Mouse (Mus musculus) stomach, postnatal 0 days (tissue): ENCODE results near the gene Pparg. TPM values are rescaled to one million over a fixed set of nuclear protein-coding genes. Genes with fewer than 3 reads are reported as not detected.
A peak's percentile ranks its signal among the peaks of the same experiment; 100 is the strongest.

Experiments used
- ATAC-seq: fragments of 200-750 bp; cut with Nextera tagmentation; 2 replicates; pipeline ENCODE4 v1.8.0; 2017; ENCODE audit not compliant: low FRiP score, low TSS enrichment
- DNase-seq: peaks from one replicate; pipeline ENCODE4 v3.0.0-alpha.2; 2016; ENCODE audit warnings: low spot score
- H3K27ac ChIP-seq: fragments of 300-500 bp; sonication (generic); replicated peaks from 2 replicates; pipeline ENCODE4 v1.5.1; 2014; ENCODE audit warnings: mild to moderate bottlenecking, control low read depth
- H3K27me3 ChIP-seq: fragments of 300-500 bp; sonication (generic); 2 replicates; pipeline ENCODE4 v1.6.1; 2014; ENCODE audit warnings: low read length; ENCODE audit not compliant: control insufficient read depth, insufficient read depth
- H3K36me3 ChIP-seq: fragments of 300-500 bp; sonication (generic); 2 replicates; pipeline ENCODE4 v1.6.1; 2014; ENCODE audit warnings: low read length, mixed read lengths; ENCODE audit not compliant: control insufficient read depth, insufficient read depth
- H3K4me1 ChIP-seq: fragments of 300-500 bp; sonication (generic); replicated peaks from 2 replicates; pipeline ENCODE4 v1.6.1; 2014; ENCODE audit warnings: antibody characterized with exemption; ENCODE audit not compliant: control insufficient read depth, insufficient read depth
- H3K4me2 ChIP-seq: fragments of 300-500 bp; sonication (generic); replicated peaks from 2 replicates; pipeline ENCODE4 v1.6.1; 2014; ENCODE audit warnings: low read depth, mild to moderate bottlenecking, control low read depth, moderate library complexity
- H3K4me3 ChIP-seq: fragments of 300-500 bp; sonication (generic); 2 replicates; pipeline ENCODE4 v1.5.1; 2014; ENCODE audit warnings: low read depth, low read length, control low read depth
- H3K9ac ChIP-seq: fragments of 300-500 bp; sonication (generic); 2 replicates; pipeline ENCODE4 v1.6.1; 2014; ENCODE audit warnings: mild to moderate bottlenecking, low read length, control low read depth, mixed read lengths
- H3K9me3 ChIP-seq: fragments of 300-500 bp; sonication (generic); 2 replicates; pipeline ENCODE4 v1.6.1; 2016; ENCODE audit warnings: low read length; ENCODE audit not compliant: control insufficient read depth
- CTCF ChIP-seq: IDR thresholded peaks from 2 replicates; pipeline ENCODE4 v1.5.1; 2016; ENCODE audit warnings: antibody characterized with exemption, low read depth, mild to moderate bottlenecking, moderate library complexity
- EP300 ChIP-seq: optimal IDR thresholded peaks from 2 replicates; pipeline ENCODE3; 2016; ENCODE audit warnings: antibody characterized with exemption
- WGBS: fragments of 180-500 bp; shearing (Covaris S2); extraction: QIAGEN DNeasy Blood & Tissue Kit; methylation state at CpG from one replicate; pipeline ENCODE4 v1.1.7; 2014; 5-methylcytosine and 5-hydroxymethylcytosine counted together
- polyA plus RNA-seq: library from polyadenylated mRNA; unstranded; fragments of >200 nt; fragmentation: Nextera tagmentation; extraction: Ambion mirVana; gene quantifications from 2 replicates; pipeline ENCODE4 v1.2.1, GENCODE M21; 2015

Pparg gene
- polyA plus RNA-seq, 1 experiment from 2014 or later, result 44.4 TPM

- DNase-seq, result no peak
- no peaks in the 10 kb centered on the region for H3K27me3 ChIP-seq
- no peak overlapping the region for H3K4me3 ChIP-seq
- H3K4me2 ChIP-seq, result no peak overlapping the region
- H3K36me3 ChIP-seq, result no peaks in the 10 kb centered on the region; the same call in 1 of the 2 replicates
- ATAC-seq, result no peak; the same call in 1 of the 2 replicates
- TF ChIP-seq CTCF (no peak), EP300 (no peak)
- 32% methylated on average over 2 of the region's 2 CpGs for WGBS
- H3K4me1 ChIP-seq, result no peaks in the 10 kb centered on the region
- H3K27ac ChIP-seq, result peak overlapping the region; percentile 49; the same call in 1 of the 2 replicates
- no peak overlapping the region for H3K9ac ChIP-seq
- H3K9me3 ChIP-seq, result no peaks in the 10 kb centered on the region
Observed at GRCm38 (mm10) chr6:115463338-115463737, 102.6 kb downstream of the Pparg start.

DNA sequence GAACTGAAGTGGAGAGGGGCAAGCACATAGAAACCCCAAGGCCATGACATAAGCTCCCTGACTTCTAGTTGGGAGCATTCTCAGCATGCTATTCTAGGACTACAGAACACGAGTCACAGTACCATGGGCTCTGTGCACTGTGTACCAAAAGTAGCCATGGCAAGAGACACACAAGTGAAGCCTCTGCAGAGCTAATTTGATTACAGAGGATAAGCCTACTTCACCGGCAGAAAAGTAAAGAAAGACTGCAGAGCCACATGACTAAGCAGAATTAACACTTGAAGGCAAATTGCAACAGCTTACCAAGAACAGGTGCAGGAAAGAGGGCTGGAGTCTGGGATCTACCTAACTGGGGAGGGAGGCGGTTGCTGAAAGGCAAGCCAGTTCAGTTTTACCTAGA lies 103.9 kb downstream of the Pparg start:
- H3K4me3 ChIP-seq, result no peak overlapping the region
- H3K4me2 ChIP-seq, result no peak overlapping the region
- ATAC-seq (peak; percentile 59; the same call in 1 of the 2 replicates), DNase-seq (no peak)
- TF ChIP-seq CTCF (no peak), EP300 (no peak)
- H3K27me3 ChIP-seq, result no peaks in the 10 kb centered on the region
- no peaks in the 10 kb centered on the region; the same call in 1 of the 2 replicates for H3K36me3 ChIP-seq
- H3K9ac ChIP-seq, result no peak overlapping the region
- H3K4me1 ChIP-seq, result no peaks in the 10 kb centered on the region
- WGBS, result 30% methylated on average over 3 of the region's 3 CpGs
- no peak overlapping the region for H3K27ac ChIP-seq
- no peaks in the 10 kb centered on the region for H3K9me3 ChIP-seq

GRCm38 (mm10) chr6:115465463-115465862 lies 104.7 kb downstream of the Pparg start:
- Histone ChIP-seq H3K9me3 (no peaks in the 10 kb centered on the region), H3K4me1 (no peaks in the 10 kb centered on the region), H3K9ac (no peak overlapping the region), H3K4me3 (no peak overlapping the region), H3K27me3 (no peaks in the 10 kb centered on the region), H3K36me3 (no peaks in the 10 kb centered on the region; the same call in 1 of the 2 replicates), H3K27ac (no peak overlapping the region), H3K4me2 (no peak overlapping the region)
- ATAC-seq (no peak), DNase-seq (no peak)
- TF ChIP-seq CTCF (no peak), EP300 (no peak)
- 32% methylated on average over 2 of the region's 2 CpGs for WGBS

DNA sequence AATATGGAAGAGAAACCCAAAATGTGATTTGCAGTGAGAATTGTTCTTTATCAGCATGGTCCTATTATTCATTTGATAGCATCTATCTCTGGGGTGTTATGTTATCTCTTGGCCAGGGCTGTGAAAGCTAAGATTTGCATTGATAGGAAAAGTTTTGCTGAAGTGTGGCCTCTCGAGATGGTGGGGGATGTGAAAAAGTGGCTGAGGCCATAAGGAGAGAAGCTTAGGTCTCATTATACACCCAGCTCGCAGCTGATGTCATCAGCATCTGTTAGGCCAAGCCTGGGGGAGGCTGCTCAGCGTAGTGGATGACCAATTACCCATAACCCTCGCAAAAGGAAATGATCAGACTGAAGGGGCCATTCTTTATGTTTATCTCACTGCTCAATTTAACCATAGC lies 105.1 kb downstream of the Pparg start:
- Histone ChIP-seq H3K27ac (no peak overlapping the region), H3K9me3 (no peaks in the 10 kb centered on the region), H3K27me3 (no peaks in the 10 kb centered on the region), H3K4me3 (no peak overlapping the region), H3K36me3 (no peaks in the 10 kb centered on the region; the same call in 1 of the 2 replicates), H3K9ac (no peak overlapping the region), H3K4me1 (no peaks in the 10 kb centered on the region), H3K4me2 (no peak overlapping the region)
- no peak for TF ChIP-seq CTCF
- no peak for TF ChIP-seq EP300
- WGBS, result 34% methylated on average over 4 of the region's 4 CpGs
- peak; percentile 28; the same call in 1 of the 2 replicates for ATAC-seq
- DNase-seq, result no peak

DNA sequence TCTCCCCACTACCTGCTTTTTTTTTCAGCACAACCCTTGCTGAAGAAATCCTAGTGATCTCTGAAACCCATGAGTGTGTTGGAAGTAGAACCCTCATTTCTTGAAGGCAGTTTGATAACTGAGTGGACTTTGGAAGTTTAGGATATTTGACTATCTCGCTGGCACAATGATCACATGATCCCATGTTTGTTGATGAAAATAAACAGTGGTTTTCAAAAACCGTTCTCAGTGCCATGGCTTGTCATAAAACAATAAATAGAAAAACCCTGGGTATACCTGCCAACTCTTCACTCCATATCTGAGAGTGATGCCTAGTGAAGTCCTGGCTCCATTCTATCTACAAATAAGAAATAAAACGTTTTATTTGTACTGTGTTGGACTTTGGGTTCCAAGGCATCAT lies 105.8 kb downstream of the Pparg start:
- ATAC-seq, result no peak
- 45% methylated on average over 3 of the region's 3 CpGs for WGBS

DNA sequence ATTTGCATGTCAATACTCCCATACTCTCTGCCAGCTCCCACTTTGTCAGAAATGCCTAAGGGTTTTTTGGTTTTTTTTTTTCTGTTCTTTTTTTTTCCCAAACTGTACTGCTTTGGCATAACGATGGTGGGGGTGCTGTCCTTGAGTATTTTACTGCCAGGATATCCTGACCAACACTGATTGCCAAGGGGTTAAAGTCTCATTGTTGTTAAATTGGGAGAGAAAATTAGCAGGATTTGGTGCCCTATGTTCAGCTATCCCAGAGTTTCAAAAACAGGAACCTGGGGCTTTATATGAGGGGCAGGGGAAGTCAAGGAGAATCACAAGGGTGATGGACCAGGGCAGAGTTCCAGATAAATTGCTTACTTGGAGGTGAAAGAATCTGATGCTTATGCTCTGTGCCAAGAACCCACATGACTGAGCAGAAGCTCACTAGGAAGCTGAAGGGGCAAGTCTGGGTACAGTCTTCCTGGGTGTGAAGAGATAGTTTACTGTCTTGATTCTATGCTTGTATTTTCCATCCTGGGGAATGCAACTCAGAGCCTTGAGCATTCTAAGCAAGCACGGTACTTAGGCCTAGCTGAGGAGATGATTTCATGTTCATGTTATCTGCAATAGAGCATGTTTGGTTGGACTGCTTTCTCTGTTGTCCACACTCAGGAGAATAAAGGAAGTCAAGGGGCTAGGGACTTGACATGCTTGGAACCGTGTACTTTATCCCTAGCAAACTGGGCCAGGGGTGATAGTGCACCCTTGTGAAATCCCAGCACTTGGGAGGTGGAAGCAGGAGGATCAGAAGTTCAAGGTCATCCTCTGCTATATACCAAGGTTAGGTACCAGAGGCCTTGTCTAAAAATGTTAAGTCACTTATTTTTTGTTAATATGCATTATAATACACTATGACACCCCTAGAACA lies 109.2 kb downstream of the Pparg start:
- DNase-seq (no peak), ATAC-seq (no peak)
- TF ChIP-seq CTCF (no peak), EP300 (no peak)
- no peak overlapping the region for H3K27ac ChIP-seq
- no peaks in the 10 kb centered on the region for H3K9me3 ChIP-seq
- 62% methylated on average over 3 of the region's 3 CpGs for WGBS
- H3K9ac ChIP-seq, result no peak overlapping the region
- no peaks in the 10 kb centered on the region for H3K27me3 ChIP-seq
- no peak overlapping the region for H3K4me2 ChIP-seq
- no peak overlapping the region for H3K4me3 ChIP-seq
- no peaks in the 10 kb centered on the region for H3K4me1 ChIP-seq
- H3K36me3 ChIP-seq, result no peaks in the 10 kb centered on the region

More for the DNA sequence above, 105.8 kb downstream of the Pparg start:
- Histone ChIP-seq H3K4me1 (no peaks in the 10 kb centered on the region), H3K36me3 (no peaks in the 10 kb centered on the region; the same call in 1 of the 2 replicates), H3K27ac (no peak overlapping the region), H3K9ac (no peak overlapping the region), H3K4me2 (no peak overlapping the region), H3K27me3 (no peaks in the 10 kb centered on the region), H3K9me3 (no peaks in the 10 kb centered on the region), H3K4me3 (no peak overlapping the region)
- TF ChIP-seq CTCF (no peak), EP300 (no peak)
- no peak for DNase-seq
